Mouse (Mus musculus) left cerebral cortex, adult 2 months (tissue): ENCODE data around the gene Unc45b. TPM values are rescaled to one million over a fixed set of nuclear protein-coding genes. Genes with fewer than 3 reads are reported as not detected.
A peak's percentile ranks its signal among the peaks of the same experiment; 100 is the strongest.
"Not testable (repeated sequence)": the region's sequence is repeated elsewhere in the genome, so short reads cannot be mapped to it uniquely, and the experiment has no call there.

ENCODE experiments used
- DNase-seq, 2 experiments: peaks; one replicate each; pipeline ENCODE4 v3.0.0; 2021 to 2022; ENCODE audit warnings: low spot score in 2 of 2, mixed read lengths in 1 of 2; ENCODE audit errors: extremely low spot score in 1 of 2
- H3K27ac ChIP-seq: fragments of 200-600 bp; 2 replicates; pipeline ENCODE4 v1.8.1; 2022
- H3K4me3 ChIP-seq: fragments of 200-600 bp; 2 replicates; pipeline ENCODE4 v1.8.1; 2022
- CTCF ChIP-seq: fragments of 200-600 bp; IDR thresholded peaks from 2 replicates; pipeline ENCODE4 v1.8.1; 2022; ENCODE audit warnings: antibody characterized with exemption, mild to moderate bottlenecking, moderate library complexity
- intact Hi-C: fragments of 180-260 bp; cut with DNase I; formaldehyde crosslinking; loops from one replicate; pipeline ENCODE4 v1.15.1; 2025
- total RNA-seq, 2 experiments: library from RNA; stranded (reverse); gene quantifications; 2 replicates each; pipeline ENCODE4 v1.2.3; 2021

Gene Unc45b
- total RNA-seq, 2 experiments from 2014 or later: 1.3 to 2.0 TPM

DNA sequence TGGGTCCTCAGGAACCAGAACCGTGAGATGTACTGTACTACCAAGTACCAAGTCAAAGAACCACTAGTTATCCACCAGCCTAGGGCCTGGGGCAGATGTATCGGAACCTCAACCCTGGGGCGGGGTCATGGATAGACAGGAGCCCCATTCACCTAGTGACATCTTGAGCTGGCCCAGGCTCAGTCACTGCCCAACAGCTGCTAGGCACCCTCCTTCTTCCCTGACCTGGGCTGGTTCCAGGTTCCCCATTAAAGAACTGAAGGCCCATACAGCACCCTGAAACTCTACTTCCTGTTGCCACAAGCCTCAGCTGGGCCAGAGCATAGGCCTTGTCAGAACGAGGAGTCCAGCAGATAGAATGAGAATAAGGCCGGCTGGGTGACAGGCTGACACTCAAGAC is 10.6 kb upstream of the Unc45b start:
- intact Hi-C loops: loop anchor here (10.0 kb wide), 1 partner anchor 505 kb away; no protein-coding TSS in a partner anchor
- no peak for TF ChIP-seq CTCF
- no peak for DNase-seq
- Histone ChIP-seq H3K4me3 (no peak overlapping the region), H3K27ac (no peak overlapping the region)

DNA sequence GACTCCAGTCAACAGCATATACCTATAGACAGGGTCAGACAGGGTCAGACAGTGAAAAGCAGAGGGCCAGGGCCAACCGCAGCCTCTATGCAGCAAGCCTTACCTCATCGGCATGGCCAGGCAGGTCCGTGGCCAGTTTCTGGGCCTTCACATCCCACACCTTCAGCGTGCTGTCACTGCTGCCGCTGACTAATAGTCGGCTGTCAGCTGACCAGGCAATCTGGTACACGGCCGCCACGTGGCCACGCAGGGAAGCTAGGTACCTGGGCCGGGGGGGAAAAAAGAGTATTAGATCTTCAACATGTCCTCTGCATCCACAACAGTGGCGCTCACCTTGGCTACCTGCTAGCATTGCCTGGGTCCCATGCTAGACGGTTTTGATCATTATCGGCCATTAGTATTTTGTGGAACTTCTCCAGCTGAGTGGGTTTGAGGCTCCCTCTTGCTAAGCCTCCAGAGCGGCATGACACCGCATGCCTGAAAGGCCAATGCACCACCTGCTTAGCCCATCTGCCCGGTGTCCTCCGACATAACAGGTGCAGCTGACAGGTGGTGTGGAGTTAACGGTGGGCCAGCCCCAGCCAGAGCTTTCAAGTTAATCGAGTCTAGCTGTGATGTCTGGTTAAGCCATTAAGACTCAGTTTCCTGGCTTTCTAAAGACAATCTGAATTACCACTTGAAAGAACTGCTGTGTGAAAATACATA is 8.6 kb upstream of the Unc45b start:
- no peak for TF ChIP-seq CTCF
- intact Hi-C loops: no loop called here
- Histone ChIP-seq H3K27ac (no peak overlapping the region), H3K4me3 (no peak overlapping the region)
- DNase-seq: no peak

DNA sequence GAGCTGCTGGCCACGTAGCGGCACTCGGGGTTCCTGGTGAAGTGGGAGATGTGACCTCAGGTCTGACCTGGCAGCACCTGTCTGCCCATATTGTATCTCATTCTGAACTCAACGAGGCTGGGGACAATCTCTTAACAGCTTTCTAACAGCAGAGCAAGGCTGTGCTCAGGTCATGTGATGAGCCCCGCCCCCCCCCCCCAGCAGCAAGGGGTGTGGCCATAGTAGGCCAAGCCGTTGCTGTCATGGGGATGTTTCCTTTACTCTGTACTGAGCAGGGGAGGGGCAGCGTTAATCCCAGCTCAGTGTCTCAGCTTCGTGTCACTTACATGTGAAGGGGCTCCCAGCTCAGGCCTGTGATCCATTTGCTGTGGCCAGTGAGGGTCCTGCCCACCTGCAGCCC is 5.4 kb upstream of the Unc45b start:
- no peak overlapping the region for H3K4me3 ChIP-seq
- no peak for DNase-seq
- no peak overlapping the region for H3K27ac ChIP-seq
- intact Hi-C loops: no loop called here
- TF ChIP-seq CTCF: no peak

DNA sequence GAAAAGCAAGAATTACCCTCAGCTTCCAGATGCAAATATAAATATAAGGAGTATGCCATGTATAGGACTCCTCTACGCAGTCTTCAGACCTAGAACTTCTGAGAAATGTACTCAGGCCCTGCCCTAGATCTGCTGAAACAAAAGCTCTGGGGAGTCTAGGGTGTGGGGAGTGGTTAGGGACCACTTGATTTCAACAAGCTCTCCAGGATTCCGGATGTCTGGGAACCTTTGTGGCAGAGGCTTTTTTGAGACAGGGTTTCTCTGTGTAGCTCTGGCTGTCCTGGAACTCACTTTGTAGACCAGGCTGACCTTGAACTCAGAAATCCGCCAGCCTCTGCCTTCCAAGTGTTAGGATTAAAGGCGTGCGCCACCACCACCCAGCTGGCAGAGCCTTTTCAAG is 4.5 kb upstream of the Unc45b start:
- no peak for DNase-seq
- intact Hi-C loops: no loop called here
- Histone ChIP-seq H3K27ac (no peak overlapping the region), H3K4me3 (no peak overlapping the region)
- TF ChIP-seq CTCF: no peak

DNA sequence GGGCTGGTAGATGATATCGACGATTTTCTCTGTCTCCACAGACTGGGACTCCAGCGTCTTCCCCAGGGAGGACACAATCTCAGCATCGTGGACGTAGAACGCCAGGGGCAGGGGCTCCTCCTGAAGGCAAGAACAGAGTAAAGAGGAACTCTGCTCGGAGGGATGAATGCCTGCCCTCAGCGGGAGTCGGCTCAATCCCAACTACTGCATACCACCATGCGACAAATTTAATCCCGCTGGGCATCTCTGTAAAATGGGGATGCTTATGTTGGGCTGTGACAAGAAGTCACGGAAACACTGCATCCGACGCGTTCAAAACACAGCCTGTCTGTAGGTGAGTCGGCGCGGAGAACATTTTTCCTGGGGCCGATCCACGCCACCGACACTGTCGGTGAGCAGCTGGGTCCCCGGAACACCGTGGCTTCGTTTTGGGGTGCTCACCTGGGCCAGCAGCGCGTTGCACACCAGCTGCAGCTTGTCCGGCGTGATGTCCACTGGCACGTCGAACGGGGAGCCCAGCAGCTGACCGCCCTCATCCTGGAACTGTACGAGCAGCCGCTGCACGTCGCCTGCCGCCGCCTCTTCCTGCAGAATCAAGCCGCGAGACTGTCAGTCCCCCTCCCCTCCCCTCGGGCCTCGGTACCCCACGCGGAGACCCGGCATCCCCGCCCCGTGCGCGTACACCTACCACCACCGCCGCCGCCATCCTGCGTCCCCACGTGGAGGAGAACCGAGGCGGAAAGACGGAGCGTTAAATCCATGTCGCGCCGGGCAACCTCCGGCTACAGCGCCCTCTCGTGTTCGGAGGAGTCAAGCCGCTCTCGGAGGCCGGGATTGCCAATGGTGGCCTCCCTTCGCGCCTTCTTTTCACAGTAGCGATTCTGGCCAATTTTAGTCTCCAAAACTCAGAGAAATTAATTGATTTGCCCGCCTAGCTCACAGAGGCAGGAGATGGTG is 2.4 kb upstream of the Unc45b start, which contains the start of gene Nle1:
Gene Nle1 (minus strand): TSS at position 761 of the 957 bp plus-strand sequence.
- Histone ChIP-seq H3K27ac (peak within 1 kb of the TSS; percentile 16; the same call in 1 of the 2 replicates), H3K4me3 (peak within 1 kb of the TSS; percentile 71)
- DNase-seq: peak; percentile 92 to 96
- intact Hi-C loops: no loop called here
- TF ChIP-seq CTCF: peak; percentile 98

DNA sequence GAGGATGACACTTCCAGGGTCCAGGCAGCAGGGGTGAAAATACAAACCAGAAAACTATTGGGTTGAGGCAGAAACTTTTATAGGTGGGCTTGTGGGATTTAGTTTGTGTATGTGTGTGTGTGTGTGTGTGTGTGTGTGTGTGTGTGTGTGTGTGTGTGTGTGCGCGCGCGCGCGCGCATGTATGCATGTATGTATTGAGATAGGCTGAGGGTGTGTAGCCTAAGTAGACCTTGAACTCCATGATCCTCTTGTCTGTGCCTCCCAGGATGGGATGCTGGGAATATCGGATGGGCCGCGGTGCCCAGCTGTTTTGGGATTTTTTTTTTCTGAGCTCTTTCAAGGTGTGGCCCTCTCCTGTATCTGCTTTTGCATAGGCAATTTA is 1.8 kb upstream of the Unc45b start:
- peak overlapping the region; percentile 71; the same call in 1 of the 2 replicates for H3K4me3 ChIP-seq
- intact Hi-C loops: no loop called here

DNA sequence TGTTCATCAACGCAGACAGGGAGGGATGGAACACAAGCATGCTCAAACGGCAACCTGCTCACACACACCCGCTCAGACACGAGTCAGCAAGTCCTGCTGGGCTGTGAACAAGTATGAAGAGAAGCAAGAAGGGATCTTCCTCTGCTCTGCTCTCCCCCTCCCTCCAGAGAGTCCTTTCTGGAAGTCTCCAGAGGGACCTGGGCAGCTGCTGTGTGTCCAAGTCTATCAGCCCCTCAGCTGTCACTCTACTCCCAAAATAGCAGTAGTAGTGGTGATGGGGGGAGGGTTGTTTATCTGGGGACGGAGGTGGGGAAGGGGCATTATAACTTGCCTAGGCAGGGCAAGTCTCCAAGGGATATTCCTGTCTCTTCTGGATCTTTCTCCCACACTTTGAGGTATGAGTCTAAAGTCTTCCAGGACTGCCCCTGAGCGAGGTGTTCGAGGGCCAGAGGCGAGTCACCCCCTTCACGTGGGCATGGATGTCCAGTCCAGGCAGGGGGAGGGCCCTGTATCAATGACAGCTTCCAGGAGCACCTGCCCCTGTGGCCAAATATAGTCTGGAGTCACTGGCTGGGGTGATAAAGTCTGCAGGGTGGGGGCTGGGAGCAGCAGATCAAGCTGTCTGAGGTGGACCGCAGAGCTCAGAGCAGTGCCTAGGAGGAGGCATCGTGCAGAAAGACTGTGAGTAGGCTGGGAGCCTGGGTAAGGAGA is 484 bp downstream of the Unc45b start:
- DNase-seq: no peak
- H3K27ac ChIP-seq: no peak overlapping the region
- H3K4me3 ChIP-seq: no peak overlapping the region
- intact Hi-C loops: no loop called here
- TF ChIP-seq CTCF: no peak

More for the DNA sequence above, 1.8 kb upstream of the Unc45b start:
- H3K27ac ChIP-seq: no peak overlapping the region
- no peak for TF ChIP-seq CTCF
- no peak for DNase-seq

DNA sequence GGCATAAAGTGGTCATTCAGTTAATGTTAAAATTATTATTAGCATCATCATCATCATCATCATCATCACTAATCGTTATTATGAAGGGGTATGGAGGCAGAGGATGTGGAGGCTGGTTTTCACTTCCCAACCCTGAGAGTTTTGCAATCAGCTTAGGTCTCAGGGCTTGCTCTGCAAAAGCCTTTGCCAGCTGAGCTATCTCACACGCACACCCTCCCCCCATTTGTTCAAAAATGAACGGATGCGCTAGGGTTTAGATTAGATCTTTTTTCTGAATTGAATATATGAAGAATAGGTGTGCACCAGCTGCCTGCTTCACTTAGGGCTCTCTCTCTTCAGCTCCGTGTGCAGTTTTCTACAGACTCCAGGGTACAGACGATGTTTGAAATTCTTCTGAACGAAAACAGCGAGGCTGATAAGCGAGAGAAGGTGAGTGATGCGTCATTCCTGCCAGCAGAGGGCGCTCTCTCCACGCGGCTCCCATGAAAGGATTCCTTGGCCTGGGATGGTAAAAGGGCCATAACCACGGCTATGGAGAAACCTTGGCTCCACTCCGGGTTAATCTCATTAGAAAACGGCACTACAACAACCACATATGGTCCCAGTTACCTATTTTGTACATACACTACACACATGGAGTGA is 4.5 kb downstream of the Unc45b start:
- intact Hi-C loops: loop anchor here (1.0 to 2.0 kb wide), 3 partner anchors 44 to 348 kb away; no protein-coding TSS in a partner anchor
- TF ChIP-seq CTCF: peak; percentile 92
- Histone ChIP-seq H3K4me3 (no peak overlapping the region), H3K27ac (no peak overlapping the region)
- DNase-seq: peak; percentile 72 to 79

DNA sequence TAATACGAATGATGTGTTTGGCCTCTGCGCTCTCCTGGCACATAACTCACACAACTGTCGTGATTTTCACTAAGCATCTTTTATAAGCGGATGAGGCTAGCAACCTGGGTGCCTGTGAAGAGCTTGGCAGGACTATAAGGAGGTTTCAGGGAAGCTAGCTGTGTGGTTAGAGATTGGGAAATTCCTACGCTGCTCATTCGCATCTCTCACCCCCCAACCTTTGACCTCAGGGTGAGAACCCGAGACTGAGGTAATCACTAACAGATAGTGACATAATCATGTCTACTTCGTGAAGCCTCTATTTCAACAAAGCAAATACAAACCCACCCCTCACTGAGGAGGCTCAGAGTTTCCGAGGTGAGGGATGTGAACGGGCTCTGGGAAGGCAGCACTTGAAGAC is 10.4 kb downstream of the Unc45b start:
- no peak overlapping the region for H3K27ac ChIP-seq
- DNase-seq: no peak
- no peak for TF ChIP-seq CTCF
- H3K4me3 ChIP-seq: no peak overlapping the region
- intact Hi-C loops: no loop called here

DNA sequence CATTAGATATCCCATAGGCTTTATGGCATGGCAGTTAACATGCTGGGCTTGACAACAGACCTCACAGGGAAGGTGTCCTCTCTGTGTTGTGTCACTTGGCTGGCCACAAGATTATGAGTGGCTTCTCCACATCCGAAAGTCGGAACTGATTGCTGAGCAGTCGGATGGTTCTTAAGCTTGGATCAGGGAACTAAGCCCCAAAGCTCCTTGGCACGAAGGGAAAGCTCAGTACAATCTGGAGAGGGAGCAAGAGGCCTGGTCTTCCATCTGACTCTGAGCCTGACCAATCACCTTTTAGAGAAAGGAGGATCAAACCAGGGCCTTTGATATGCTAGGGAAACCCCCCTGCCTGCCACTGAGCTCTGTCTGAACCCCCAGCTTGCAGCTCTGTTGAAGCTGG is 11.3 kb downstream of the Unc45b start:
- no peak for TF ChIP-seq CTCF
- intact Hi-C loops: no loop called here
- no peak overlapping the region for H3K4me3 ChIP-seq
- H3K27ac ChIP-seq: no peak overlapping the region
- DNase-seq: no peak

DNA sequence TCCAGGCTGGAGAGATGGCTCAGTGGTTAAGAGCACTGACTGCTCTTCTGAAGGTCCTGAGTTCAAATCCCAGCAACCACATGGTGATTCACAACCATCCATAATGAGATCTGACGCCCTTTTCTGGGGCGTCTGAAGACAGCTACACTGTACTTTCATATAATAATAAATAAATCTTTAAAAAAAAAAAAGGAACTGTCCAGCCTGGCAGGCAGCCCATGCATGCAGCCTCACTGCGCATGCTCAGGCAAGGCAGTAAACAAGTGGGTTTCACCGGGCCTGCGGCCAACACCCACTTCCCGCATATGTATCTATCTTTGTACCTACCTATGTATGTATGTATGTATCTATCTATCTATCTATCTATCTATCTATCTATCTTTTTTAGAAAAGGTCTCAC is 13.6 kb downstream of the Unc45b start:
- H3K4me3 ChIP-seq, DNase-seq, H3K27ac ChIP-seq, intact Hi-C loops: not testable (repeated sequence)
